Mouse (Mus musculus) CH12F3 (cell line): ENCODE data around the gene Parp6.

Experiments used
- in situ Hi-C: fragments of 300-500 bp; cut with MboI; formaldehyde crosslinking; loops from 2 replicates; pipeline ENCODE4 v1.14.3; 2020; ENCODE audit warnings: low sequenced_read_pairs

Parp6 gene

GRCm38 (mm10) chr9:59679678-59680533 is 62.8 kb downstream of the Parp6 start, which contains the start of gene Gramd2:
TSS of gene Gramd2 (plus strand) at chr9:59680144.
- in situ Hi-C loops = no loop called here

DNA sequence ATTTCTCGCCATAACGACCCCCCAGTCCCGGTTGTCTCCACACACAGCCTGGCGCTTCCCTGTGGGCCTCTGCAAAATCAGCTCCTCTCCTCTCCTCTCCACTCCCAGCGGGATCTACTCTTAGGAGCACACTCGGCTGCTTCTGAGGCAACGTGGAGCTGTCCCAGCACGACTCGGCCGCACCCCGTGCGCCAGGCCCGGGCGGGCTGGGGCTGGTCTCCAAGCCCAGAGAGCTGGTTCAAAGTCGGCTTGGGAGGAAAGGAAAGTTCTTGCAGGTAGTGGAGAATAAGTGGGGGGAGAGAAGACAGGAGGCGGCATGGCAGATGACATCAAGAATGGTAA is 63.4 kb downstream of the Parp6 start:
- in situ Hi-C loops = no loop called here

GRCm38 (mm10) chr9:59684020-59684419 is 66.9 kb downstream of the Parp6 start:
- in situ Hi-C loops = no loop called here

DNA sequence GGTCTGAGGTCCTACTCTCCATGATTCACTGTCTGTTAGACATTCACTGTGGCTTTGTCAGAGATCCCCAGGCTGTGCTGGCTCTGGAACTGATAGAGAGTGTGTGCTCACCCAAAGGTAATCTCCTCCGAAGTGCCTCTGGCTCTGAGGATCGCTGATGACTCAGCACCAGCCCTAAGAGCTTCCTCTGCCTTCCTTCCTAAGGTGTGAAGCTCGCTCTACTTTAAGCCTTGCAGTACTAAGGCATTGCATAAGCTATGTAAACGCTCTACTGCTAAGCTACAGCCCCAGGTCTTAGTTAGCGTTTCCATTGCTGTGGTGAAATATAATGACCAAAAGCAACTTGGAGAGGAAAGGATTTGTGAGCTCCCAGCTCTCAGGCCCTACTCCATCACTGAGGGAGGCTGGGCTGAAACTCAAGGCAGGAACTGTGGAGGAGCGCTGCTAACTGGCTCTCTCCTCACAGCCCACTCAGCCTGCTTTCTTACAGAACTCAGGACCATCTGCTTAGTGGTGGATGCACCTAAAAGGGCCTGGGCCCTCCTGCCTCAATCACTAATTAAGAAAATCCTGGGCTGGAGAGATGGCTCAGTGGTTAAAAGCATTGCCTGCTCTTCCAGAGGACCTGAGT is 70.4 kb downstream of the Parp6 start:
- in situ Hi-C loops = no loop called here

DNA sequence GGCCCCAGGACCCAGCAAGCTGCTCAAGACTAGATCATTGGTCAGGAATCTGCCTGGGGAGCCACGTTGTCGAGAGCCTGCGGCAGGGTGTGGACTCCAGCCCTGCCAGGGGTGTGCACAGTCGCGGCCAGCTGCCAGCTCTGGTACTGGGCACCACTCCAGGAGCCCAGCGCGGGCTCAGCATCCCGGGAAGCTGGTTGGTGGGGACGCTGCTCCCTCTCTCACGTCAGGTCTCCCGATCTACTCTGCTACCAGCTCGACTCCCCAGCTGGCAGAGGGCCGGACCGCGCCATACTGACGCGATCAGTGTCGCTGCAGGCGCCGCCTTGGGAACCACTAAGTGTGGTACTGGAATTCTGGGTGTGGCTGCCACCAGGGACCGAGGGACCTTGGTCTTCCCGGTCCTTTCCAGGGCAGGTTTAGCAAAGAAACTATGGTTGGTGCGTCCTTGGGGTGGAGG is 74.6 kb downstream of the Parp6 start:
- in situ Hi-C loops = no loop called here

DNA sequence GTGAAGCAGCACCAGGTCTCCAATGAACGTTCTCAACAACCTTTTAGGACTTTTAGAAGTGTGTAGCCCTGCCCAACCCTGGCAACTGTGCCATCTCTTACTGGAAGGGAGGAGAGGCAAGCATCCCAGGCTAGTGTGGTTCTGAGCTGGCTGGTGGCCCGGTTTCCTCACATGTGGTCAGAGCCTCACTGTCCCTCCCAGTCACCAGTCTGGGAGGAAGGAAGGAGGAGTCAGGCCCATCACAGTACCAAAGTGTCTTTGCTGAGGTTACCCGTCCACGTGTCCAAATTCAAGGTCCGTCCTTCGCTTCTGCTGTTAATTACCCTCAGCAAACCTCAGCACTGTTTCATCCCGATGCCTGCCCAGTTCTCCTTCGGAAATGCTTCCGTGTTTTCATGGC is 75.1 kb downstream of the Parp6 start:
- in situ Hi-C loops = no loop called here

GRCm38 (mm10) chr9:59694571-59695450 is 77.7 kb downstream of the Parp6 start:
- in situ Hi-C loops = no loop called here

DNA sequence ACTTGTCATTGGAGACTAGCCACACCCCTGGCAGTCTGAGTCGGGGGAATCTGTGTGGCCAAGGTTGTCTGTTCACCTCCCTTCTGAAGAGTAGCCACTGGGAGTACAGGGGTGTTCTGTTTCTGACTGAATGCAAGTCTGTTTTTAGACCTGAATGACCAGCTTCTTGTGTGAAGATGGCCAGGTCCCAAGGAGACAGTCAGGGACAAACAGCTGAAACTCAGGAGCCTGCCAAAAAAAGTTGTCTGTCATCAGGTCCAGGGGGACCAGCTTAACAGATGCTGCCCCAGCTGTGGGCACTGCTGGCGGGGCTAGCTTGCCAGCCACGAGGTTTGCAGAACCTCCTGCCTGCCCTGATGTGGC is 78.3 kb downstream of the Parp6 start:
- in situ Hi-C loops = no loop called here

DNA sequence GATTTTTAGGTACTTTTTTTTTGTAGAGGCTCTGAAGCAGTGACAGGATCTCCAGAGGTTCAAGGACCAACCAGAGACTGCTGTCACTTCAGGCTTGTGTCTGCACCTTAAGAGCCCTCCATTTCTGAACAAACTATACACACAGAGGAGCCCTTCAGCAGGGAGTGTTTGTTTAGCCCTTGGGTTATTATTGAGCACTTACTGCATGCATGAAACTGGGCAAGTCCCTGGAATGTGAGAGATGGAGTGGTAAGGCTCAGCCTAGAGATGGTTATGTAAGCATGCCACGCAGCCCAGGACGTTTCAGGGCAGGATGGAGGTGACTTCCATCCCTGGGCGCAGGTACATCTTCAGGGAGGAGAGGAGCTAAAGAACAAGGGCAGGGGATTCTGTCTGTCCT is 79.3 kb downstream of the Parp6 start:
- in situ Hi-C loops = no loop called here
